Mouse (Mus musculus) CH12.LX (cell line): ENCODE measurements at regions not wholly inside any gene's neighbourhood (a gene's known extent, or its start where the extent isn't known, plus 50 kb on each side); places are given as distances from the start of the nearest gene placed in this dataset.

Source experiments
- DNase-seq: peaks from one replicate; pipeline ENCODE4 v3.0.0-alpha.2; 2013; ENCODE audit errors: extremely low read depth
- H3K27ac ChIP-seq: 2 replicates; pipeline ENCODE4 v1.5.1; 2012; ENCODE audit warnings: low read depth, mild to moderate bottlenecking, control low read depth, moderate library complexity; ENCODE audit not compliant: insufficient read depth
- H3K27me3 ChIP-seq: replicated peaks from 2 replicates; pipeline ENCODE3; 2012; ENCODE audit warnings: inconsistent platforms
- H3K36me3 ChIP-seq, 2 experiments: replicated peaks in 1 of 2; 2 replicates each; pipeline versions ENCODE3 to v1.6.1; 2012; ENCODE audit warnings: inconsistent platforms in 1 of 2, low read length in 1 of 2, mild to moderate bottlenecking in 1 of 2, mixed read lengths in 1 of 2, moderate library complexity in 1 of 2; ENCODE audit not compliant: control insufficient read depth in 1 of 2, insufficient read depth in 1 of 2
- H3K4me1 ChIP-seq, 2 experiments: 2 replicates each; pipeline ENCODE4 v1.6.1; 2012; ENCODE audit warnings: inconsistent platforms in 1 of 2, moderate library complexity in 1 of 2; ENCODE audit not compliant: insufficient read depth in 2 of 2, control insufficient read depth in 1 of 2
- H3K4me2 ChIP-seq: 2 replicates; pipeline ENCODE4 v1.6.1; 2012; ENCODE audit warnings: low read depth, mild to moderate bottlenecking, control low read depth; ENCODE audit not compliant: poor library complexity, insufficient read depth, severe bottlenecking
- H3K4me3 ChIP-seq, 3 experiments: fragments of 150-350 bp in 1 of 3; sonication (generic) in 1 of 3; replicated peaks in 1 of 3; 2 replicates each; pipeline versions ENCODE3 to v1.5.1; 2011 to 2012; ENCODE audit warnings: low read depth in 2 of 3, low read length in 2 of 3, mild to moderate bottlenecking in 2 of 3, moderate library complexity in 2 of 3, control low read depth in 1 of 3, improper control_type of control experiment in 1 of 3, inconsistent platforms in 1 of 3, mixed read lengths in 1 of 3; ENCODE audit not compliant: poor library complexity in 1 of 3
- H3K79me2 ChIP-seq: replicated peaks from 2 replicates; pipeline ENCODE4 v1.6.1; 2012; ENCODE audit warnings: mild to moderate bottlenecking, moderate library complexity; ENCODE audit not compliant: control insufficient read depth, poor library complexity, insufficient read depth, severe bottlenecking; ENCODE audit errors: extremely low read depth
- H3K9ac ChIP-seq: 2 replicates; pipeline ENCODE4 v1.6.1; 2012; ENCODE audit warnings: low read depth, mild to moderate bottlenecking, control low read depth, moderate library complexity; ENCODE audit not compliant: insufficient read depth
- H3K9me3 ChIP-seq: replicated peaks from 2 replicates; pipeline ENCODE3; 2012; ENCODE audit warnings: low read length, inconsistent platforms, mixed read lengths
- BHLHE40 ChIP-seq: IDR thresholded peaks from 2 replicates; pipeline ENCODE4 v1.6.1; 2011; ENCODE audit warnings: mild to moderate bottlenecking, low read depth, low read length, improper control_type of control experiment
- CHD2 ChIP-seq: IDR thresholded peaks from 2 replicates; pipeline ENCODE4 v1.6.1; 2011; ENCODE audit warnings: low read length, improper control_type of control experiment
- CTCF ChIP-seq, 2 experiments: IDR thresholded peaks in 1 of 2; conservative IDR thresholded peaks in 1 of 2; 2 replicates each; pipeline ENCODE4 v1.5.1; 2011 to 2012; ENCODE audit warnings: low read depth in 2 of 2, low read length in 2 of 2, improper control_type of control experiment in 1 of 2, inconsistent platforms in 1 of 2, mild to moderate bottlenecking in 1 of 2, moderate library complexity in 1 of 2
- ELF1 ChIP-seq: IDR thresholded peaks from 2 replicates; pipeline ENCODE4 v1.6.1; 2014; ENCODE audit warnings: low read depth, mild to moderate bottlenecking, inconsistent platforms, low read length, improper control_type of control experiment
- EP300 ChIP-seq: IDR thresholded peaks from 2 replicates; pipeline ENCODE4 v1.6.1; 2011; ENCODE audit warnings: low read length, improper control_type of control experiment
- ETS1 ChIP-seq: conservative IDR thresholded peaks from 2 replicates; pipeline ENCODE4 v1.6.1; 2012; ENCODE audit warnings: low read depth, mild to moderate bottlenecking, inconsistent platforms, low read length, improper control_type of control experiment, moderate library complexity
- GABPA ChIP-seq: IDR thresholded peaks from 2 replicates; pipeline ENCODE4 v1.6.1; 2012; ENCODE audit warnings: low read depth, low read length, improper control_type of control experiment, inconsistent platforms; ENCODE audit not compliant: insufficient replicate concordance
- HCFC1 ChIP-seq: IDR thresholded peaks from 2 replicates; pipeline ENCODE4 v1.6.1; 2012; ENCODE audit warnings: low read depth, mild to moderate bottlenecking, inconsistent platforms, low read length, improper control_type of control experiment
- JUND ChIP-seq: conservative IDR thresholded peaks from 2 replicates; pipeline ENCODE4 v1.6.1; 2011; ENCODE audit warnings: low read depth, low read length, improper control_type of control experiment
- KAT2A ChIP-seq: IDR thresholded peaks from 2 replicates; pipeline ENCODE4 v1.6.1; 2012; ENCODE audit warnings: low read length, improper control_type of control experiment, inconsistent platforms; ENCODE audit not compliant: insufficient replicate concordance
- MAFK ChIP-seq: IDR thresholded peaks from 2 replicates; pipeline ENCODE4 v1.6.1; 2011; ENCODE audit warnings: low read length, improper control_type of control experiment; ENCODE audit not compliant: insufficient replicate concordance
- MAX ChIP-seq: IDR thresholded peaks from 2 replicates; pipeline ENCODE4 v1.6.1; 2011; ENCODE audit warnings: low read length, improper control_type of control experiment
- MEF2A ChIP-seq: IDR thresholded peaks from 2 replicates; pipeline ENCODE4 v1.6.1; 2014; ENCODE audit warnings: low read depth, mild to moderate bottlenecking, inconsistent platforms, low read length, improper control_type of control experiment, borderline replicate concordance
- NELFE ChIP-seq: IDR thresholded peaks from 2 replicates; pipeline ENCODE4 v1.6.1; 2011; ENCODE audit warnings: low read depth, low read length, improper control_type of control experiment
- RAD21 ChIP-seq: IDR thresholded peaks from 2 replicates; pipeline ENCODE4 v1.6.1; 2011; ENCODE audit warnings: low read depth, mild to moderate bottlenecking, low read length, improper control_type of control experiment, moderate library complexity
- SIN3A ChIP-seq: IDR thresholded peaks from 2 replicates; pipeline ENCODE4 v1.6.1; 2012; ENCODE audit warnings: low read length, improper control_type of control experiment, inconsistent platforms
- SMC3 ChIP-seq: IDR thresholded peaks from 2 replicates; pipeline ENCODE4 v1.6.1; 2011; ENCODE audit warnings: low read depth, low read length, improper control_type of control experiment
- TBP ChIP-seq: conservative IDR thresholded peaks from 2 replicates; pipeline ENCODE4 v1.6.1; 2011; ENCODE audit warnings: low read depth, low read length, improper control_type of control experiment
- USF1 ChIP-seq: IDR thresholded peaks from 2 replicates; pipeline ENCODE4 v1.6.1; 2014; ENCODE audit warnings: low read depth, mild to moderate bottlenecking, inconsistent platforms, low read length, improper control_type of control experiment
- USF2 ChIP-seq: conservative IDR thresholded peaks from 2 replicates; pipeline ENCODE4 v1.6.1; 2011; ENCODE audit warnings: low read depth, low read length, improper control_type of control experiment
- ZKSCAN1 ChIP-seq: IDR thresholded peaks from 2 replicates; pipeline ENCODE4 v1.6.1; 2012; ENCODE audit warnings: low read depth, inconsistent platforms, low read length, improper control_type of control experiment, borderline replicate concordance
- ZNF384 ChIP-seq: IDR thresholded peaks from 2 replicates; pipeline ENCODE4 v1.6.1; 2012; ENCODE audit warnings: low read depth, low read length, improper control_type of control experiment, inconsistent platforms
- dilution Hi-C: fragments of 300-500 bp; cut with MboI; formaldehyde crosslinking; loops from 2 replicates; pipeline ENCODE4 v1.14.3; 2020; ENCODE audit warnings: low sequenced_read_pairs; ENCODE audit not compliant: extremely low pct_unique_long_range_greater_than_20kb, extremely low pct_ligation_motif_present
- in situ Hi-C: fragments of 300-500 bp; cut with MboI; formaldehyde crosslinking; loops from 3 replicates; pipeline ENCODE4 v1.14.3; 2019; ENCODE audit warnings: low sequenced_read_pairs, low pct_ligation_motif_present, low pct_unique_long_range_greater_than_20kb, mixed read lengths

- Histone ChIP-seq H3K27ac (no peak overlapping the region), H3K36me3 (no peaks in the 10 kb centered on the region), H3K4me3 (no peak overlapping the region), H3K79me2 (no peaks in the 10 kb centered on the region), H3K9ac (no peak overlapping the region), H3K4me2 (no peak overlapping the region), H3K9me3 (no peaks in the 10 kb centered on the region), H3K27me3 (no peaks in the 10 kb centered on the region), H3K4me1 (no peaks in the 10 kb centered on the region)
- TF ChIP-seq MEF2A = no peak
- no peak for TF ChIP-seq MAX
- TF ChIP-seq SIN3A = no peak
- TF ChIP-seq KAT2A = no peak
- TF ChIP-seq CHD2 = no peak
- TF ChIP-seq GABPA = no peak
- no peak for TF ChIP-seq SMC3
- TF ChIP-seq EP300 = no peak
- no peak for TF ChIP-seq ZNF384
- TF ChIP-seq MAFK = no peak
- TF ChIP-seq JUND = no peak
- TF ChIP-seq ETS1 = no peak
- no peak for TF ChIP-seq HCFC1
- in situ Hi-C loops = no loop called here
- dilution Hi-C loops = no loop called here
- no peak for DNase-seq
These were observed 298.8 kb downstream of the Rab28 start for GRCm38 (mm10) chr5:41409070-41409668.

GRCm38 (mm10) chr5:41392802-41393234 is 315.1 kb downstream of the Rab28 start:
- Histone ChIP-seq H3K36me3 (no peaks in the 10 kb centered on the region), H3K27ac (no peak overlapping the region), H3K27me3 (no peaks in the 10 kb centered on the region), H3K4me2 (no peak overlapping the region), H3K9ac (no peak overlapping the region), H3K4me3 (no peak overlapping the region), H3K79me2 (no peaks in the 10 kb centered on the region)
- in situ Hi-C loops (no loop called here), dilution Hi-C loops (no loop called here)
- no peak for DNase-seq
- TF ChIP-seq ELF1 (no peak), HCFC1 (no peak), EP300 (no peak), ETS1 (no peak), BHLHE40 (no peak), USF1 (no peak), ZNF384 (no peak), RAD21 (no peak), SMC3 (no peak), NELFE (no peak), MEF2A (no peak), MAFK (no peak), CTCF (conservative IDR thresholded peaks at IDR 0.05 in 1 of 2, IDR thresholded peaks at IDR 0.05 in 1 of 2; ENCODE audit: low read depth in 2 of 2, low read length in 2 of 2) (no peak), USF2 (no peak), ZKSCAN1 (no peak), TBP (no peak)
- TF ChIP-seq, all 38 proteins: peak for 0
- Histone ChIP-seq H3K4me1 (no peaks in the 10 kb centered on the region), H3K9me3 (no peaks in the 10 kb centered on the region)
